Mouse (Mus musculus): ENCODE results near the gene Ehd2. TPM values are rescaled to one million over a fixed set of nuclear protein-coding genes. Genes with fewer than 3 reads are reported as not detected.
"Not testable (repeated sequence)": the region's sequence is repeated elsewhere in the genome, so short reads cannot be mapped to it uniquely, and the experiment has no call there.

Ehd2 gene
- total RNA-seq, 2 experiments from 2014 or later: 8.6 to 14.0 TPM

GRCm38 (mm10) chr7:15948381-15948941 is 18.9 kb downstream of the Ehd2 start:
- peak; percentile 70 to 78 for DNase-seq (ENCODE audit: low spot score in 2 of 2)

GRCm38 (mm10) chr7:15947653-15948260 is 19.6 kb downstream of the Ehd2 start:
- DNase-seq (ENCODE audit: low spot score in 2 of 2): no peak

GRCm38 (mm10) chr7:15945721-15946536 is 21.4 kb downstream of the Ehd2 start, which contains the start of gene Nop53:
Nop53 (minus strand) TSS chr7:15946074.
- peak; percentile 89 to 92 for DNase-seq (ENCODE audit: low spot score in 2 of 2)

- DNase-seq (ENCODE audit: low spot score in 2 of 2): no peak
Observed at GRCm38 (mm10) chr7:15945211-15945610, 22.2 kb downstream of the Ehd2 start.

GRCm38 (mm10) chr7:15944311-15944710 is 23.1 kb downstream of the Ehd2 start:
- no peak for DNase-seq (ENCODE audit: low spot score in 2 of 2)

- no peak for DNase-seq (ENCODE audit: low spot score in 2 of 2)
Observed at GRCm38 (mm10) chr7:15938621-15939020, 28.7 kb downstream of the Ehd2 start.

GRCm38 (mm10) chr7:15937491-15937890 is 29.9 kb downstream of the Ehd2 start:
- no peak for DNase-seq (ENCODE audit: low spot score in 2 of 2)

- DNase-seq (ENCODE audit: low spot score in 2 of 2): no peak
Observed at GRCm38 (mm10) chr7:15933437-15934359, 33.7 kb downstream of the Ehd2 start.

- no peak for DNase-seq (ENCODE audit: low spot score in 2 of 2)
Observed at GRCm38 (mm10) chr7:15931635-15932034, 35.7 kb downstream of the Ehd2 start.

GRCm38 (mm10) chr7:15930543-15930942 is 36.8 kb downstream of the Ehd2 start:
- no peak for DNase-seq (ENCODE audit: low spot score in 2 of 2)

- DNase-seq (ENCODE audit: low spot score in 2 of 2): no peak
Observed at GRCm38 (mm10) chr7:15929910-15930309, 37.5 kb downstream of the Ehd2 start.

- peak; percentile 95 for DNase-seq (ENCODE audit: low spot score in 2 of 2)
Observed at GRCm38 (mm10) chr7:15922220-15922773, 45.1 kb downstream of the Ehd2 start, which contains the start of gene Selenow. Selenow (minus strand) TSS chr7:15922402.

- no peak for DNase-seq (ENCODE audit: low spot score in 2 of 2)
Observed at GRCm38 (mm10) chr7:15921796-15922195, 45.6 kb downstream of the Ehd2 start.

- DNase-seq (ENCODE audit: low spot score in 2 of 2): no peak
Observed at GRCm38 (mm10) chr7:15920645-15921190, 46.6 kb downstream of the Ehd2 start.

- no peak for DNase-seq (ENCODE audit: low spot score in 2 of 2)
Observed at GRCm38 (mm10) chr7:15919947-15920346, 47.4 kb downstream of the Ehd2 start.

- peak in 1 of 2 experiments; percentile 45 for DNase-seq (ENCODE audit: low spot score in 2 of 2)
Observed at GRCm38 (mm10) chr7:15918371-15918770, 49.0 kb downstream of the Ehd2 start.

- DNase-seq (ENCODE audit: low spot score in 2 of 2): no peak
Observed at GRCm38 (mm10) chr7:15916996-15917395, 50.4 kb downstream of the Ehd2 start.

GRCm38 (mm10) chr7:15916134-15916723 is 51.1 kb downstream of the Ehd2 start:
- DNase-seq (ENCODE audit: low spot score in 2 of 2): no peak

GRCm38 (mm10) chr7:15915695-15916094 is 51.7 kb downstream of the Ehd2 start:
- DNase-seq (ENCODE audit: low spot score in 2 of 2): not testable (repeated sequence)

GRCm38 (mm10) chr7:15914751-15915150 is 52.6 kb downstream of the Ehd2 start:
- DNase-seq (ENCODE audit: low spot score in 2 of 2): no peak
